Mouse (Mus musculus) MEL (cell line): Measurements from ENCODE around the gene Gm45233.
A peak's percentile ranks its signal among the peaks of the same experiment; 100 is the strongest.

Experiments used
- CTCF ChIP-seq, 3 experiments: IDR thresholded peaks in 2 of 3; conservative IDR thresholded peaks in 1 of 3; 2 replicates each; pipeline ENCODE4 v1.5.1; 2011 to 2012; ENCODE audit warnings: low read length in 3 of 3, low read depth in 2 of 3, mild to moderate bottlenecking in 2 of 3, improper control_type of control experiment in 1 of 3, inconsistent platforms in 1 of 3, mixed read lengths in 1 of 3, moderate library complexity in 1 of 3; ENCODE audit not compliant: control insufficient read depth in 1 of 3, insufficient read depth in 1 of 3, poor library complexity in 1 of 3, severe bottlenecking in 1 of 3
- SIN3A ChIP-seq: IDR thresholded peaks from 2 replicates; pipeline ENCODE4 v1.6.1; 2012; ENCODE audit warnings: low read length, improper control_type of control experiment, inconsistent platforms

DNA sequence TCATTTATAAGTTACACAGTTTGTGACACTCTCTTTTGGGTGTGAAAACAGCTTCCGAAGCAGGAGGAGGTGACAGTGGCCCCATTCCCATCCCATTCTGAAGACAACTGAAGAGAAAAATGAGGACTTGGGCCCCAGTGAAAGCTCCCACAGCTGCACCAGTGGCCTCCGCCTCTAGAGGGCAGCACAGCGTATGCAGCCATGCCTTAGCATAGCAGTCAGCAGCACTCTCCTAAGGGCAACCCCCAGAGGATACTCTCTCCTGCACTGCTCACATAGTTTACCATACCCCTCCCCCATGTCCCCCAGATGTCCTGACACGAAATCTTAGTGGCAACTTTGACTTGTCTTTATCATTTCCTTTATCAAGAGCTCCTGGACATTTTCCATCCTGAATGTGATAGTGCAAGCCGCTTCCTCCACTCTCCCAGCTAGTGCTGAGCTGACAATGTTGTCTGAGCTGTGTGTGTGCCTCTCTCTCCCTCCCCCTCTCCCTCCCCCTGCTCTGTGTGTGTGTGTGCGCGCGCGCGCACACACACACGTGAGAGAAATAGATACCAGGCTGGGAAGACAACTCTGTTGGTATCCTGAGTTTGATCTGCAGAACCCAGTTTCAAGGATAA, 20.8 kb upstream of the Gm45233 start:
- TF ChIP-seq CTCF (IDR thresholded peaks at IDR 0.05 in 2 of 3, conservative IDR thresholded peaks at IDR 0.05 in 1 of 3; ENCODE audit: control insufficient read depth in 1 of 3, insufficient read depth in 1 of 3, low read depth in 2 of 3, low read length in 3 of 3, poor library complexity in 1 of 3, severe bottlenecking in 1 of 3) (peak; percentile 78 to 88 (median 83)), SIN3A (no peak)
